Mouse (Mus musculus): ENCODE results near the gene Got2. TPM values are rescaled to one million over a fixed set of nuclear protein-coding genes. Genes with fewer than 3 reads are reported as not detected.

Gene Got2
- polyA plus RNA-seq, 2 experiments, result 60.2 to 101 TPM

DNA sequence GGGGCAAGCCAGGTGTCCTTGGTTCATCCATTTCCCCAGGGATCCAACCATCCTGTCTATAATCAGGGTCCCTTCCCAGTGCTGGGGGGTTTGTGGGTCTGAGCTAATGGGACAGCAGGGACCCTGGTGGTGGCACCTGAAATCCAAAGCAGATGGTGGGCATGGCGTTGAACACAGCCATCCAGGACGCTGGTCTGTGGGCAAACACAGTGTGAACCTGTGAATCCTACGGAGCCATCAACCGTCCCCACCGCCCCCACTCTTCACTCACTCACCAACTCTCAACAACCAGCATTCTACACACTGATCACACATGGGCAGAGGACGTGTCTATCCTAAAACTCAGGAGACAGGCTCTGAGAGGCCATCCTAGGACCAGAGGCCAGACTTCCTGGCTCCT is 44.4 kb downstream of the Got2 start:
- no peaks in the 10 kb centered on the region for H3K27me3 ChIP-seq (ENCODE audit: control insufficient read depth, insufficient read depth, low read length)
- no peak overlapping the region for H3K27ac ChIP-seq (replicated peaks; ENCODE audit: low read depth, low read length)
- no peaks in the 10 kb centered on the region for H3K4me1 ChIP-seq (ENCODE audit: control insufficient read depth, insufficient read depth, low read length)
- DNase-seq (ENCODE audit: low spot score), result no peak
- no peak overlapping the region for H3K9ac ChIP-seq (ENCODE audit: low read depth, low read length, severe bottlenecking)
- WGBS, result 89% methylated on average over 6 of the region's 6 CpGs
- no peak for TF ChIP-seq POLR2A (IDR thresholded peaks at IDR 0.05; ENCODE audit: borderline replicate concordance, extremely low read depth, insufficient read depth, insufficient read length)
- no peak for ATAC-seq (ENCODE audit: low FRiP score, low read depth)
- no peak overlapping the region for H3K4me3 ChIP-seq (replicated peaks; ENCODE audit: low read length)
- no peak overlapping the region for H3K4me2 ChIP-seq (replicated peaks; ENCODE audit: low read depth, low read length, severe bottlenecking)
- H3K9me3 ChIP-seq (ENCODE audit: control insufficient read depth, low read length), result no peaks in the 10 kb centered on the region
- peaks cover 62% of the 10 kb centered on the region for H3K36me3 ChIP-seq (ENCODE audit: control insufficient read depth, insufficient read depth, low read length)

DNA sequence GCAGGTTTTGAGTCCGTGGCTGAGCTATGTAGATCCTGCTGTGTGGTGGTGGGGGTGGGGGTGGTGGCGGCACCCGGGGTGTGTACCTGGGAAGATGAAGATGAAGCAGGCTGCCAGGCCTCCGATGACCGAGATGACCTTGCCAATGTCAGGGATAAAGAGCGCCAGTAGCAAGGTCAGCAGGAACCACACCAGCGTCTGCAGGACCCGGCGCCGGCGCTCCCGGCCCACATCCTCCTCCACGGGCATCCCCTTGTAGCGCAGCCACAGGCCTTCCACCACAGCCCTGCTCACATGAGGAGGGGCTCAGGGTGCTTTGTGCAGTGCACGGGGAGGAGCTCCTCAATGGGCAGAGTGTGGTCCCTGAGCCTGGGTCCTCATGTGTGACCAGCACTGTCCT is 46.9 kb downstream of the Got2 start:
- H3K4me3 ChIP-seq (replicated peaks; ENCODE audit: low read length), result no peak overlapping the region
- no peak overlapping the region for H3K9ac ChIP-seq (ENCODE audit: low read depth, low read length, severe bottlenecking)
- peaks cover 60% of the 10 kb centered on the region for H3K36me3 ChIP-seq (ENCODE audit: control insufficient read depth, insufficient read depth, low read length)
- H3K27me3 ChIP-seq (ENCODE audit: control insufficient read depth, insufficient read depth, low read length), result no peaks in the 10 kb centered on the region
- H3K4me1 ChIP-seq (ENCODE audit: control insufficient read depth, insufficient read depth, low read length), result no peaks in the 10 kb centered on the region
- 90% methylated on average over 15 of the region's 15 CpGs for WGBS
- no peak overlapping the region for H3K4me2 ChIP-seq (replicated peaks; ENCODE audit: low read depth, low read length, severe bottlenecking)
- no peak for TF ChIP-seq POLR2A (IDR thresholded peaks at IDR 0.05; ENCODE audit: borderline replicate concordance, extremely low read depth, insufficient read depth, insufficient read length)
- ATAC-seq (ENCODE audit: low FRiP score, low read depth), result no peak
- H3K9me3 ChIP-seq (ENCODE audit: control insufficient read depth, low read length), result no peaks in the 10 kb centered on the region
- DNase-seq (ENCODE audit: low spot score), result no peak
- no peak overlapping the region for H3K27ac ChIP-seq (replicated peaks; ENCODE audit: low read depth, low read length)

DNA sequence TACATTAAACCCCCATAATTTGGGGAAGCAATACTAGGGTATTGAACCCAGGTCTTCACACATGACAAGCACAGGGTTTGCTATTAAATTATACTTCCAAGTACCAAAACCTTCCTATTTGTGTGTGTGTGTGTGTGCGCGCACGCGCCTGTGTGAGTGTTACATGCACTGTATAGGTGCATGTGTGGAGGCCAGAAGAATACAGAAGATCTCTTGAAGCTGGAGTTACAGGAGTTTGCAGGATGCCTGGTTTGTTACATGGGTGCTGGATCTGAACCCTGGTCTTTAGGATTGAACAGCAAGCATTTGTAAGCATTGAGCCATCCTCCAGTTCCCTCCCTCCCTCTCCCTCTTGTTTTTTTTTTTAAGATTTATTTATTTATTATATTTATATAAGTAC is 49.1 kb downstream of the Got2 start:
- WGBS, result 97% methylated on average over 4 of the region's 4 CpGs
- no peak for DNase-seq (ENCODE audit: low spot score)
- Histone ChIP-seq H3K27me3 (ENCODE audit: control insufficient read depth, insufficient read depth, low read length) (no peaks in the 10 kb centered on the region), H3K9ac (ENCODE audit: low read depth, low read length, severe bottlenecking) (no peak overlapping the region), H3K4me3 (replicated peaks; ENCODE audit: low read length) (no peak overlapping the region), H3K27ac (replicated peaks; ENCODE audit: low read depth, low read length) (no peak overlapping the region), H3K4me2 (replicated peaks; ENCODE audit: low read depth, low read length, severe bottlenecking) (no peak overlapping the region), H3K9me3 (ENCODE audit: control insufficient read depth, low read length) (no peaks in the 10 kb centered on the region), H3K4me1 (ENCODE audit: control insufficient read depth, insufficient read depth, low read length) (no peaks in the 10 kb centered on the region), H3K36me3 (ENCODE audit: control insufficient read depth, insufficient read depth, low read length) (peaks cover 41% of the 10 kb centered on the region)
- ATAC-seq (ENCODE audit: low FRiP score, low read depth), result no peak
- TF ChIP-seq POLR2A (IDR thresholded peaks at IDR 0.05; ENCODE audit: borderline replicate concordance, extremely low read depth, insufficient read depth, insufficient read length), result no peak

DNA sequence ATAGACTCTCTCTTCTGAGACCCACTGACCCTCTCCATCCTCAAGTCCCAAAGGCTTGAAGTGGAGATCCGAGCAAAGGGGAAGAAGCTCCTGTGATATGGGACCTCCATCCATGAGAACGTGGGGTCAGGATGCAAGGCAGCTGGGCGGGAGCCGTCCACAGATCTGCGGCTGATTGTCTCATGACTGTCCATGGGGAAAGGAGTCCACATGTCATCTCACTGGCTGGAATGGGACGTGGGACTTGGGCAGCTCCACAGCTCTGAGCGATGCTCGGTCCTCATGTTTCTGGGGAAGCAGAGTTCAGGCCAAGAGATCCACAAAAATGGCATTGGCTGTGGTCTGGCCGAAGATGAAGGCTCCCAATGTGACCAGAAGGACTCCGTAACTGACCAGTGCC is 51.1 kb downstream of the Got2 start:
- ATAC-seq (ENCODE audit: low FRiP score, low read depth) (no peak), DNase-seq (ENCODE audit: low spot score) (no peak)
- TF ChIP-seq POLR2A (IDR thresholded peaks at IDR 0.05; ENCODE audit: borderline replicate concordance, extremely low read depth, insufficient read depth, insufficient read length), result no peak
- H3K4me2 ChIP-seq (replicated peaks; ENCODE audit: low read depth, low read length, severe bottlenecking), result no peak overlapping the region
- no peaks in the 10 kb centered on the region; the same call in 1 of the 2 replicates for H3K4me1 ChIP-seq (ENCODE audit: control insufficient read depth, insufficient read depth, low read length)
- H3K4me3 ChIP-seq (replicated peaks; ENCODE audit: low read length), result no peak overlapping the region
- 89% methylated on average over 10 of the region's 10 CpGs for WGBS
- H3K36me3 ChIP-seq (ENCODE audit: control insufficient read depth, insufficient read depth, low read length), result peaks cover 28% of the 10 kb centered on the region
- no peak overlapping the region for H3K27ac ChIP-seq (replicated peaks; ENCODE audit: low read depth, low read length)
- no peaks in the 10 kb centered on the region for H3K9me3 ChIP-seq (ENCODE audit: control insufficient read depth, low read length)
- no peak overlapping the region for H3K9ac ChIP-seq (ENCODE audit: low read depth, low read length, severe bottlenecking)
- H3K27me3 ChIP-seq (ENCODE audit: control insufficient read depth, insufficient read depth, low read length), result no peaks in the 10 kb centered on the region

DNA sequence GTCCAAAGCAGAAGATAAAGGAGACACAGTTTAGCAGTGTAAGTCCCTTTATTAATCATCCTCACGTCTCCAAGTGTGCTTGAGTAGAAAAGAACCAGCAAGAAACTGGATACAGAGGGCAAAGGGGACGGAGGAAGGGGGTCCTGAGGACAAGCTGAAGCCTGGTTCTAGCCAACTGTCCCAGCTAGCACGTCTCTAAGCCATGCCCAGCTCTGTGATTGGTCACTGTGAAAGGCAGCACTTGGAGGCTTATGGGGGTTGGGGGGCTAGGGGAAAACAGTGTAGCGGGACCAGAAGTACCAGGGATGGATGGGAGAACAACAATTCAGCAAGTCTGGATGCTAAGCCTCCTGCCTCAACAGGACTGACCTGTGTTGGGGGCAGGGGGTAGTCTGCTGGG is 52.5 kb downstream of the Got2 start:
- TF ChIP-seq POLR2A (IDR thresholded peaks at IDR 0.05; ENCODE audit: borderline replicate concordance, extremely low read depth, insufficient read depth, insufficient read length), result no peak
- Histone ChIP-seq H3K27me3 (ENCODE audit: control insufficient read depth, insufficient read depth, low read length) (no peaks in the 10 kb centered on the region), H3K4me2 (replicated peaks; ENCODE audit: low read depth, low read length, severe bottlenecking) (no peak overlapping the region), H3K4me3 (replicated peaks; ENCODE audit: low read length) (no peak overlapping the region), H3K27ac (replicated peaks; ENCODE audit: low read depth, low read length) (no peak overlapping the region), H3K36me3 (ENCODE audit: control insufficient read depth, insufficient read depth, low read length) (peaks cover 21% of the 10 kb centered on the region), H3K4me1 (ENCODE audit: control insufficient read depth, insufficient read depth, low read length) (no peaks in the 10 kb centered on the region; the same call in 1 of the 2 replicates), H3K9ac (ENCODE audit: low read depth, low read length, severe bottlenecking) (no peak overlapping the region), H3K9me3 (ENCODE audit: control insufficient read depth, low read length) (no peaks in the 10 kb centered on the region)
- 69% methylated on average over 4 of the region's 4 CpGs for WGBS
- ATAC-seq (ENCODE audit: low FRiP score, low read depth) (no peak), DNase-seq (ENCODE audit: low spot score) (no peak)
